Mouse (Mus musculus) adrenal gland, postnatal 10 days (tissue): ENCODE results near the gene Efl1. TPM values are rescaled to one million over a fixed set of nuclear protein-coding genes. Genes with fewer than 3 reads are reported as not detected.

Experiments
- DNase-seq: peaks from one replicate; pipeline ENCODE4 v3.0.0; 2021; ENCODE audit warnings: mixed read lengths
- total RNA-seq, 2 experiments: library from RNA; stranded (reverse); gene quantifications; 2 replicates each; pipeline ENCODE4 v1.2.3; 2021

Gene Efl1
- total RNA-seq, 2 experiments from 2014 or later = 18.7 to 19.7 TPM

- no peak for DNase-seq
Observed at GRCm38 (mm10) chr7:82812186-82813155, 164.1 kb downstream of the Efl1 start.

DNA sequence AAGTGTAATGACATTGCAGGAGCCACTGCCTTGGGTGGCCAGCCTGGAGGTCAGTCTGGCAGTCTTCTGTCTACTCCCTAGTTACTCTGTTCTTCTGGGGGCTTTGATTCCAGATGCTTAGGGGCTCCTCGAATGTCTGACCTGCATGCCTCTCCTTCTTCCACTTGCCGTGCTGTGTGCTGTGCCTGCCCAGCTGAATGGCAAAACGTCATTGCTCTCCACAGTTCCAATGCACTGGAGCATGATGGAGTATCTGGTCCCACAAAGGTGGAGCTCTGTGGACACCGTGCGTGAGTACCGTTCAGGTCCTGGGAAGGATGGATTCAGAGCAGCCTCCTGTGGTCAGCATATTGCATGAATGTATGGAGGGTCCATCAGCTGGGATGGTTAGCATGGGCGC, 171.1 kb downstream of the Efl1 start:
- no peak for DNase-seq

- no peak for DNase-seq
Observed at GRCm38 (mm10) chr7:82820661-82821060, 172.2 kb downstream of the Efl1 start.

GRCm38 (mm10) chr7:82821501-82821900, 173.1 kb downstream of the Efl1 start:
- no peak for DNase-seq

- DNase-seq = no peak
Observed at GRCm38 (mm10) chr7:82822528-82822927, 174.1 kb downstream of the Efl1 start.

Other genes starting within 250 kb of the Efl1 start
- 1 to 10 TPM; 2.5 to 2.7 TPM for gene Saxo2, start 86 bp upstream of the Efl1 start, total RNA-seq
- gene Mex3b, start 218.7 kb downstream of the Efl1 start, total RNA-seq = 1 to 10 TPM; 4.6 to 7.7 TPM